Mouse (Mus musculus) hindbrain, embryonic 14.5 days (tissue): ENCODE measurements around the gene Palmd. TPM values are rescaled to one million over a fixed set of nuclear protein-coding genes. Genes with fewer than 3 reads are reported as not detected.
A peak's percentile ranks its signal among the peaks of the same experiment; 100 is the strongest.

Experiments
- ATAC-seq: fragments of 200-750 bp; cut with Nextera tagmentation; 2 replicates; pipeline ENCODE4 v1.8.0; 2017; ENCODE audit warnings: moderate number of reproducible peaks, mild to moderate bottlenecking, moderate TSS enrichment, moderate library complexity; ENCODE audit not compliant: low FRiP score
- DNase-seq: peaks from one replicate; pipeline ENCODE4 v3.0.0-alpha.2; 2015; ENCODE audit warnings: low spot score
- H3K27ac ChIP-seq: fragments of 300-500 bp; sonication (generic); 2 replicates; pipeline ENCODE4 v1.5.1; 2014; ENCODE audit warnings: mild to moderate bottlenecking, moderate library complexity
- H3K27me3 ChIP-seq: fragments of 300-500 bp; sonication (generic); 2 replicates; pipeline ENCODE4 v1.6.1; 2014; ENCODE audit warnings: mild to moderate bottlenecking, low read length, mixed read lengths; ENCODE audit not compliant: control insufficient read depth, insufficient read depth
- H3K36me3 ChIP-seq: fragments of 300-500 bp; sonication (generic); replicated peaks from 2 replicates; pipeline ENCODE4 v1.6.1; 2014; ENCODE audit not compliant: control insufficient read depth, insufficient read depth
- H3K4me1 ChIP-seq: fragments of 300-500 bp; sonication (generic); replicated peaks from 2 replicates; pipeline ENCODE4 v1.6.1; 2014; ENCODE audit warnings: antibody characterized with exemption, low read length, mixed read lengths; ENCODE audit not compliant: control insufficient read depth, insufficient read depth
- H3K4me2 ChIP-seq: fragments of 300-500 bp; sonication (generic); replicated peaks from 2 replicates; pipeline ENCODE4 v1.6.1; 2014; ENCODE audit warnings: mild to moderate bottlenecking, moderate library complexity
- H3K4me3 ChIP-seq: fragments of 300-500 bp; sonication (generic); replicated peaks from 2 replicates; pipeline ENCODE4 v1.5.1; 2014; ENCODE audit warnings: mild to moderate bottlenecking, low read length
- H3K9ac ChIP-seq: fragments of 300-500 bp; sonication (generic); 2 replicates; pipeline ENCODE4 v1.6.1; 2014
- H3K9me3 ChIP-seq: fragments of 300-500 bp; sonication (generic); 2 replicates; pipeline ENCODE4 v1.6.1; 2016; ENCODE audit warnings: low read length; ENCODE audit not compliant: control insufficient read depth
- WGBS: fragments of 180-500 bp; shearing (Covaris S2); extraction: QIAGEN DNeasy Blood & Tissue Kit; methylation state at CpG from one replicate; pipeline ENCODE4 v1.1.7; 2014; 5-methylcytosine and 5-hydroxymethylcytosine counted together
- polyA plus RNA-seq: library from polyadenylated mRNA; unstranded; fragments of >200 nt; fragmentation: Nextera tagmentation; extraction: Ambion mirVana; gene quantifications from 2 replicates; pipeline ENCODE4 v1.2.1, GENCODE M21; 2014

Gene Palmd
- polyA plus RNA-seq = 9.5 and 11.2 TPM in 2 replicates

GRCm38 (mm10) chr3:116968540-116968997 is at the start of gene Palmd:
TSS of gene Palmd (minus strand) at chr3:116968987.
- peak; percentile 91 for ATAC-seq

GRCm38 (mm10) chr3:117010182-117010581 is 41.4 kb upstream of the Palmd start:
- Histone ChIP-seq H3K9ac (no peak overlapping the region), H3K4me2 (no peak overlapping the region), H3K36me3 (no peaks in the 10 kb centered on the region), H3K9me3 (no peaks in the 10 kb centered on the region), H3K4me1 (no peaks in the 10 kb centered on the region), H3K27ac (0 out of 2 replicates have a peak overlapping the region, but pooled peaks have one; percentile 8), H3K27me3 (0 out of 2 replicates have a peak, but pooled peaks cover 4% of the 10 kb centered on the region), H3K4me3 (no peak overlapping the region)
- 70% methylated on average over 6 of the region's 6 CpGs for WGBS
- no peak for ATAC-seq
- no peak for DNase-seq

More at GRCm38 (mm10) chr3:116968540-116968997, at the start of gene Palmd:
- Histone ChIP-seq H3K4me3 (peak within 1 kb of the TSS; percentile 39), H3K36me3 (no peaks in the 10 kb centered on the region), H3K27me3 (no peaks in the 10 kb centered on the region), H3K9ac (peak within 1 kb of the TSS; percentile 65), H3K4me1 (peaks cover 8% of the 10 kb centered on the region; the same call in 1 of the 2 replicates), H3K4me2 (peak within 1 kb of the TSS; percentile 58), H3K27ac (peak within 1 kb of the TSS; percentile 72), H3K9me3 (no peaks in the 10 kb centered on the region)
- peak; percentile 61 for DNase-seq
- 3% methylated on average over 17 of the region's 17 CpGs for WGBS

- no peak overlapping the region for H3K4me2 ChIP-seq
- no peaks in the 10 kb centered on the region for H3K9me3 ChIP-seq
- no peaks in the 10 kb centered on the region for H3K4me1 ChIP-seq
- no peak for DNase-seq
- H3K4me3 ChIP-seq = no peak overlapping the region
- 66% methylated on average over 6 of the region's 6 CpGs for whole genome bisulfite sequencing
- no peak for ATAC-seq
- H3K27ac ChIP-seq = no peak overlapping the region
- peaks cover 15% of the 10 kb centered on the region; the same call in 1 of the 2 replicates for H3K27me3 ChIP-seq
- H3K9ac ChIP-seq = no peak overlapping the region
- no peaks in the 10 kb centered on the region for H3K36me3 ChIP-seq
These were observed 38.6 kb upstream of the Palmd start for GRCm38 (mm10) chr3:117007340-117007739.

GRCm38 (mm10) chr3:117006636-117007035 is 37.8 kb upstream of the Palmd start:
- Histone ChIP-seq H3K4me1 (peaks cover 6% of the 10 kb centered on the region), H3K36me3 (no peaks in the 10 kb centered on the region), H3K27me3 (peaks cover 15% of the 10 kb centered on the region; the same call in 1 of the 2 replicates), H3K9me3 (no peaks in the 10 kb centered on the region), H3K27ac (no peak overlapping the region), H3K4me2 (no peak overlapping the region), H3K9ac (no peak overlapping the region), H3K4me3 (no peak overlapping the region)
- WGBS = 88% methylated on average over 3 of the region's 3 CpGs
- DNase-seq (no peak), ATAC-seq (no peak)

GRCm38 (mm10) chr3:117003379-117003778 is 34.6 kb upstream of the Palmd start:
- Histone ChIP-seq H3K9ac (no peak overlapping the region), H3K36me3 (no peaks in the 10 kb centered on the region), H3K4me3 (no peak overlapping the region), H3K27me3 (peaks cover 15% of the 10 kb centered on the region; the same call in 1 of the 2 replicates), H3K27ac (no peak overlapping the region), H3K4me2 (no peak overlapping the region), H3K4me1 (peaks cover 7% of the 10 kb centered on the region), H3K9me3 (no peaks in the 10 kb centered on the region)
- DNase-seq (no peak), ATAC-seq (no peak)
- 76% methylated on average over 6 of the region's 6 CpGs for WGBS

- Histone ChIP-seq H3K27me3 (peaks cover 15% of the 10 kb centered on the region; the same call in 1 of the 2 replicates), H3K27ac (no peak overlapping the region), H3K4me3 (no peak overlapping the region), H3K9me3 (no peaks in the 10 kb centered on the region), H3K4me2 (no peak overlapping the region), H3K36me3 (no peaks in the 10 kb centered on the region), H3K9ac (no peak overlapping the region; the same call in 1 of the 2 replicates), H3K4me1 (peaks cover 7% of the 10 kb centered on the region)
- peak; percentile 70; the same call in 1 of the 2 replicates for ATAC-seq
- DNase-seq = no peak
- WGBS = 20% methylated on average over 9 of the region's 9 CpGs
These were observed 33.1 kb upstream of the Palmd start for GRCm38 (mm10) chr3:117001686-117002485.

- no peaks in the 10 kb centered on the region for H3K4me1 ChIP-seq
- no peak overlapping the region for H3K4me3 ChIP-seq
- H3K9me3 ChIP-seq = no peaks in the 10 kb centered on the region
- no peak overlapping the region for H3K27ac ChIP-seq
- H3K9ac ChIP-seq = no peak overlapping the region
- no peaks in the 10 kb centered on the region for H3K27me3 ChIP-seq
- no peaks in the 10 kb centered on the region for H3K36me3 ChIP-seq
- 85% methylated on average over 2 of the region's 2 CpGs for WGBS
- DNase-seq (no peak), ATAC-seq (no peak)
- no peak overlapping the region for H3K4me2 ChIP-seq
These were observed 24.2 kb upstream of the Palmd start for GRCm38 (mm10) chr3:116993011-116993410.

GRCm38 (mm10) chr3:116991180-116991579 is 22.4 kb upstream of the Palmd start:
- H3K4me1 ChIP-seq = no peaks in the 10 kb centered on the region
- DNase-seq = no peak
- H3K27me3 ChIP-seq = no peaks in the 10 kb centered on the region
- ATAC-seq = no peak
- no peak overlapping the region for H3K27ac ChIP-seq
- H3K36me3 ChIP-seq = no peaks in the 10 kb centered on the region
- H3K9me3 ChIP-seq = no peaks in the 10 kb centered on the region
- H3K4me3 ChIP-seq = no peak overlapping the region
- H3K4me2 ChIP-seq = no peak overlapping the region
- no peak overlapping the region for H3K9ac ChIP-seq
- WGBS = 87% methylated on average over 2 of the region's 2 CpGs

GRCm38 (mm10) chr3:116988221-116988620 is 19.4 kb upstream of the Palmd start:
- 89% methylated on average over 3 of the region's 3 CpGs for WGBS
- ATAC-seq = no peak

More at GRCm38 (mm10) chr3:116988221-116988620, 19.4 kb upstream of the Palmd start:
- Histone ChIP-seq H3K9ac (no peak overlapping the region), H3K36me3 (no peaks in the 10 kb centered on the region), H3K27me3 (no peaks in the 10 kb centered on the region), H3K4me2 (no peak overlapping the region), H3K27ac (no peak overlapping the region), H3K4me3 (no peak overlapping the region), H3K4me1 (peaks cover 8% of the 10 kb centered on the region; the same call in 1 of the 2 replicates), H3K9me3 (no peaks in the 10 kb centered on the region)
- DNase-seq = no peak
